In genomic region chr2:119675831-119676230, GRCm38 (mm10) we compare ENCODE assay signal across 8 mouse cellular contexts. TPM values are rescaled to one million over a fixed set of nuclear protein-coding genes. Genes with fewer than 3 reads are reported as not detected.
DNase-seq lines count a peak whose midpoint lies in the region; ATAC-seq and TF ChIP-seq lines count a peak whose summit lies in the region.

No protein-coding gene starts in this region.

- peak overlapping the region; percentile 76 for H3K4me3 ChIP-seq in lung, embryonic 16.5 days (ENCODE audit: low read length)
- H3K4me3 ChIP-seq in embryonic facial prominence, embryonic 12.5 days, result peak overlapping the region; percentile 100
- H3K4me3 ChIP-seq in limb, embryonic 10.5 days, result peak overlapping the region; percentile 100
- peak overlapping the region; percentile 98 for H3K4me3 ChIP-seq in small intestine, adult 2 months (ENCODE audit: low read depth, low read length)

- WGBS in lung, embryonic 16.5 days, result 1% methylated on average over 5 of the region's 5 CpGs
- whole genome bisulfite sequencing in embryonic facial prominence, embryonic 12.5 days, result 9% methylated on average over 5 of the region's 5 CpGs
- 11% methylated on average over 5 of the region's 5 CpGs for WGBS in limb, embryonic 10.5 days
- under 1% methylated on average over 5 of the region's 5 CpGs for WGBS in small intestine, adult 2 months

- no peak for TF ChIP-seq CTCF in small intestine, adult 2 months (IDR thresholded peaks at IDR 0.05; ENCODE audit: extremely low read depth, insufficient read length, insufficient replicate concordance, low read depth, low read length)

- ATAC-seq in lung, embryonic 16.5 days (ENCODE audit: low read depth), result no peak
- no peak for ATAC-seq in embryonic facial prominence, embryonic 12.5 days (ENCODE audit: insufficient number of reproducible peaks, insufficient read depth, low FRiP score, low TSS enrichment)

- peak overlapping the region; percentile 82 for H3K4me2 ChIP-seq in lung, embryonic 16.5 days (ENCODE audit: low read depth, low read length)
- H3K4me2 ChIP-seq in embryonic facial prominence, embryonic 12.5 days (replicated peaks), result peak overlapping the region; percentile 86

- no peaks in the 10 kb centered on the region for H3K9me3 ChIP-seq in lung, embryonic 16.5 days (ENCODE audit: control insufficient read depth, low read length)
- no peaks in the 10 kb centered on the region for H3K9me3 ChIP-seq in embryonic facial prominence, embryonic 12.5 days
- H3K9me3 ChIP-seq in limb, embryonic 10.5 days (replicated peaks), result no peaks in the 10 kb centered on the region

- H3K9ac ChIP-seq in lung, embryonic 16.5 days (ENCODE audit: low read length), result peak overlapping the region; percentile 99
- H3K9ac ChIP-seq in embryonic facial prominence, embryonic 12.5 days, result peak overlapping the region; percentile 95

- TF ChIP-seq POLR2A in small intestine, adult 2 months (IDR thresholded peaks at IDR 0.05; ENCODE audit: low read depth, low read length), result no peak

- no peak for DNase-seq in lung, postnatal 36 days
- DNase-seq in limb, embryonic 10.5 days (ENCODE audit: low spot score), result no peak
- no peak for DNase-seq in cerebellum, postnatal 14 days
- no peak for DNase-seq in Muller cell, postnatal 12 days (ENCODE audit: inconsistent ontology term)
- DNase-seq in gastrocnemius, postnatal 25 days, result no peak

- no peaks in the 10 kb centered on the region for H3K27me3 ChIP-seq in lung, embryonic 16.5 days (ENCODE audit: control insufficient read depth, insufficient read depth, low read depth, low read length)
- no peaks in the 10 kb centered on the region for H3K27me3 ChIP-seq in embryonic facial prominence, embryonic 12.5 days
- no peaks in the 10 kb centered on the region for H3K27me3 ChIP-seq in limb, embryonic 10.5 days (ENCODE audit: low read depth, poor library complexity, severe bottlenecking)
- H3K27me3 ChIP-seq in small intestine, adult 2 months (ENCODE audit: control insufficient read depth, insufficient read depth, low read length), result no peaks in the 10 kb centered on the region

- H3K36me3 ChIP-seq in lung, embryonic 16.5 days (ENCODE audit: control insufficient read depth, insufficient read depth, low read length), result no peaks in the 10 kb centered on the region
- no peaks in the 10 kb centered on the region; the same call in 1 of the 2 replicates for H3K36me3 ChIP-seq in embryonic facial prominence, embryonic 12.5 days
- peaks cover 26% of the 10 kb centered on the region for H3K36me3 ChIP-seq in limb, embryonic 10.5 days
- H3K36me3 ChIP-seq in small intestine, adult 2 months (ENCODE audit: control insufficient read depth, insufficient read depth, low read length), result peaks cover 3% of the 10 kb centered on the region; the same call in 1 of the 2 replicates

- peaks cover 7% of the 10 kb centered on the region; the same call in 1 of the 2 replicates for H3K4me1 ChIP-seq in lung, embryonic 16.5 days (replicated peaks; ENCODE audit: control insufficient read depth, insufficient read depth, low read length)
- H3K4me1 ChIP-seq in embryonic facial prominence, embryonic 12.5 days, result peaks cover 6% of the 10 kb centered on the region
- H3K4me1 ChIP-seq in limb, embryonic 10.5 days, result peaks cover 25% of the 10 kb centered on the region
- H3K4me1 ChIP-seq in small intestine, adult 2 months (ENCODE audit: control insufficient read depth, insufficient read depth, insufficient read length, low read length), result no peaks in the 10 kb centered on the region

- H3K27ac ChIP-seq in lung, embryonic 16.5 days (ENCODE audit: low read length), result no peak overlapping the region
- H3K27ac ChIP-seq in embryonic facial prominence, embryonic 12.5 days, result no peak overlapping the region
- peak overlapping the region; percentile 93 for H3K27ac ChIP-seq in limb, embryonic 10.5 days
- H3K27ac ChIP-seq in small intestine, adult 2 months (ENCODE audit: insufficient read depth, low read depth, low read length), result no peak overlapping the region

RNA-seq across cellular contexts. Expression of gene Rtf1, which starts 1.0 kb away (rescaled TPM):
- 35.4 and 39.9 TPM in 2 replicates for polyA plus RNA-seq in lung, embryonic 16.5 days (2015; fragmentation: Nextera tagmentation; extraction: Ambion mirVana)
- 71.0 and 74.1 TPM in 2 replicates for polyA plus RNA-seq in embryonic facial prominence, embryonic 12.5 days (2016; fragmentation: Nextera tagmentation; extraction: Ambion mirVana)
- polyA plus RNA-seq in limb, embryonic 10.5 days (2016; fragmentation: Nextera tagmentation; extraction: Ambion mirVana), result 55.9 and 65.4 TPM in 2 replicates
- 1.8 and 3.8 TPM in 2 replicates for polyA plus RNA-seq in small intestine, adult 2 months (2012; rRNA removed)
- 10 to 100 TPM; 18.4 to 22.0 TPM for total RNA-seq in gastrocnemius, postnatal 25 days (2021)

RNA-seq across cellular contexts. Expression of gene Ndufaf1, which starts 13.2 kb away (rescaled TPM):
- polyA plus RNA-seq in lung, embryonic 16.5 days (2015; fragmentation: Nextera tagmentation; extraction: Ambion mirVana), result 41.4 and 41.6 TPM in 2 replicates
- polyA plus RNA-seq in embryonic facial prominence, embryonic 12.5 days (2016; fragmentation: Nextera tagmentation; extraction: Ambion mirVana), result 46.6 and 50.7 TPM in 2 replicates
- 53.1 and 56.5 TPM in 2 replicates for polyA plus RNA-seq in limb, embryonic 10.5 days (2016; fragmentation: Nextera tagmentation; extraction: Ambion mirVana)
- polyA plus RNA-seq in small intestine, adult 2 months (2012; rRNA removed), result 0.53 and 1.4 TPM in 2 replicates
- 10 to 100 TPM; 44.2 to 51.0 TPM for total RNA-seq in gastrocnemius, postnatal 25 days (2021)

RNA-seq across cellular contexts. Expression of gene Oip5, which starts 57.6 kb away (rescaled TPM):
- polyA plus RNA-seq in lung, embryonic 16.5 days (2015; fragmentation: Nextera tagmentation; extraction: Ambion mirVana), result 27.8 and 29.1 TPM in 2 replicates
- polyA plus RNA-seq in embryonic facial prominence, embryonic 12.5 days (2016; fragmentation: Nextera tagmentation; extraction: Ambion mirVana), result 27.0 and 27.1 TPM in 2 replicates
- 35.4 and 38.7 TPM in 2 replicates for polyA plus RNA-seq in limb, embryonic 10.5 days (2016; fragmentation: Nextera tagmentation; extraction: Ambion mirVana)
- polyA plus RNA-seq in small intestine, adult 2 months (2012; rRNA removed), result 3.7 and 4.4 TPM in 2 replicates
- under 1 TPM in 1 of 2 experiments, not detected in 1; 0.32 TPM for total RNA-seq in gastrocnemius, postnatal 25 days (2021)

RNA-seq across cellular contexts. Expression of gene Nusap1, which starts 57.7 kb away (rescaled TPM):
- 81.3 and 93.7 TPM in 2 replicates for polyA plus RNA-seq in lung, embryonic 16.5 days (2015; fragmentation: Nextera tagmentation; extraction: Ambion mirVana)
- 75.1 and 82.1 TPM in 2 replicates for polyA plus RNA-seq in embryonic facial prominence, embryonic 12.5 days (2016; fragmentation: Nextera tagmentation; extraction: Ambion mirVana)
- 57.9 and 67.9 TPM in 2 replicates for polyA plus RNA-seq in limb, embryonic 10.5 days (2016; fragmentation: Nextera tagmentation; extraction: Ambion mirVana)
- polyA plus RNA-seq in small intestine, adult 2 months (2012; rRNA removed), result 0.23 and 0.75 TPM in 2 replicates
- under 1 TPM; 0.46 to 0.54 TPM for total RNA-seq in gastrocnemius, postnatal 25 days (2021)

Comparison
In these comparisons a context has a peak if more than half of its experiments do, and no peak if none do; other contexts are left out.
1. RNA of gene Ndufaf1, which starts 13.2 kb away (polyA plus RNA-seq): 53.1 to 56.5 TPM in limb, embryonic 10.5 days, 46.6 to 50.7 TPM in embryonic facial prominence, embryonic 12.5 days and 41.4 to 41.6 TPM in lung, embryonic 16.5 days; 0.53 to 1.4 TPM in small intestine, adult 2 months; every median in the first group is over 10 times any median in the second.
2. Peak in every context shown above with its lines, with median percentiles within 50 percentile points of each other: H3K4me3 ChIP-seq.